Mouse (Mus musculus) ES-Bruce4 (cell line): Measurements from ENCODE around the gene Ypel2.

ENCODE experiments used
- CTCF ChIP-seq: IDR thresholded peaks from one replicate; pipeline ENCODE4 v1.8.1; 2011; ENCODE audit warnings: low read depth, low read length
- POLR2A ChIP-seq: IDR thresholded peaks from one replicate; pipeline ENCODE4 v1.8.1; 2011; ENCODE audit warnings: low read length; ENCODE audit not compliant: insufficient read depth

GRCm38 (mm10) chr11:86949951-86950441 lies 43.5 kb downstream of the Ypel2 start:
- TF ChIP-seq CTCF, result no peak
- no peak for TF ChIP-seq POLR2A
